Mouse (Mus musculus): ENCODE measurements around the gene Ifnl2. TPM values are rescaled to one million over a fixed set of nuclear protein-coding genes. Genes with fewer than 3 reads are reported as not detected.
"Not testable (repeated sequence)": the region's sequence is repeated elsewhere in the genome, so short reads cannot be mapped to it uniquely, and the experiment has no call there.

Ifnl2 gene
- not detected in 2 replicates for polyA plus RNA-seq (2015; fragmentation: Nextera tagmentation; extraction: Ambion mirVana)

DNA sequence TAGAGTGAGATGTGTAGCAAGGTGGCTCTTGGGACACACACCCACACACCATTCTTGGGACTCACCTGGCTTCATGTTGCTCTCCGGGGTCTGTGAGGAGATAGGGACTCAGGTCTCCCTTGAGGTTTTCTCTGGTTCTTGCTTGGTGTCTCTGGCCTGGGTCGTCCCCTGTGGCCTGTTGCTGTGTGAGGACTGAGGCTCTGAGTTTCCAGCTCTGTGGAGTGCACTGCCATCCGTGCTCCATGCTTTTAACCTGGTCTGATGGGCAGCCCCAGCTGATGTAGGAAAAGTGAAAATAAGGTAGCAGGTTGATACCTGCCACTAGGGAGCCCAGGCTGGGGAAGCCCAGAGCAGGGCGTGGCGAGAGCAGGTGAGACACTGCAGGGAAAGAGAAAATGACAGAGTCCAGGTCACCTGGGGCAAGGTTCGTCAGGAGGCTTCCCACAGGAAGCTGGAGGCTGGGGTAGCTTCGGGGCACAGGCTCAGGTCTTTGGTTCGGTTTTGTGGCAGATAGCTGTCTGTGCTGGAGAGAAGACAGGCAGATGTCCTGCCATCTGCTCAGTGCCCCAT is at the start of gene Ifnl2:
TSS of gene Ifnl2 (minus strand) at position 51 of the 570 bp plus-strand sequence.
- ATAC-seq (ENCODE audit: low FRiP score, low read depth); H3K4me2 ChIP-seq (replicated peaks); H3K9ac ChIP-seq; H3K27me3 ChIP-seq; H3K4me1 ChIP-seq; H3K27ac ChIP-seq; H3K36me3 ChIP-seq; H3K9me3 ChIP-seq; H3K4me3 ChIP-seq: not testable (repeated sequence)
- 55% methylated on average over 8 of the region's 8 CpGs for WGBS

DNA sequence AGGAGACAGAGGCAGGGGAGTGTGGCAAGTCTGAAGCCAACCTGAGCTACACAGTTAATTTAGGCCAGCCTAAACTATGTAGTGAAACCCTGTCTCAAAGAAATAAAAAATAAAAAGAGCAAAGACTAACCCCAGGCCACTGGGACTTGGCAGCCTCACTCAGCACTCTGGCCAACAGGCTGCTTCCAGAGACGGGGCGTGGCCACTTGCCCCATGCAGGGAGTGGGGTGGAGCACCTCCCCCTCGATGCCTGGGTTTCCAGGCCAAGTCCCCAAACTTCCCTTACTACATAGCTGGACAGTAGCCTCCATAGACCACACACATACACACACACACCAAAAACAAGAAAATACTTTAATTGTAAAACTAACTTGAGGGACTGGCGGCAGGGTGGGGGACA is 48.2 kb upstream of the Ifnl2 start:
- 36% methylated on average over 4 of the region's 4 CpGs for WGBS
- Histone ChIP-seq H3K9ac (no peak overlapping the region), H3K4me2 (replicated peaks) (no peak overlapping the region), H3K36me3 (peaks cover 48% of the 10 kb centered on the region), H3K27me3 (no peaks in the 10 kb centered on the region), H3K27ac (no peak overlapping the region), H3K4me1 (peaks cover 4% of the 10 kb centered on the region; the same call in 1 of the 2 replicates), H3K4me3 (no peak overlapping the region), H3K9me3 (no peaks in the 10 kb centered on the region)
- no peak for ATAC-seq (ENCODE audit: low FRiP score, low read depth)

DNA sequence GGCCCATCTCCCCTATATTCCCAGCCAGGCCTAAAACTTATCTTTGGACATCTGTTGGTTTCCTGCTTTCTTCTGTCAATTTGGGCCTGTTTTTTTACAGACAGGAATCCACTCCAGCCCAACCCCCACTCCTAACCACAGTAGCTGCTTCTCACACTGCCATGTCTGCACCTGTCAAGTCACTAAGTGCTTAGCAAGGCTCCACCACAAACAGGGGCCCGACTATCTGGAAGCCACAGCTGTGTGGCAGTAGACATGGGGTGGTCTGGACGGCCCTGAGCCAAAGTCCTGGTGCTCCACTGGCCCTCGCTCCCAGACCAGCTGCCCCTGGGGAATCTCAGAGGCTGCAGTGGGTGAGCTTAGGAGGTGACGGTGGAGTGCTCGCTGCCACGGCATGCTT is 47.5 kb upstream of the Ifnl2 start:
- Histone ChIP-seq H3K4me2 (replicated peaks) (no peak overlapping the region), H3K27ac (no peak overlapping the region), H3K9me3 (no peaks in the 10 kb centered on the region), H3K9ac (no peak overlapping the region), H3K27me3 (no peaks in the 10 kb centered on the region), H3K4me3 (no peak overlapping the region), H3K36me3 (peaks cover 41% of the 10 kb centered on the region), H3K4me1 (peaks cover 4% of the 10 kb centered on the region; the same call in 1 of the 2 replicates)
- 68% methylated on average over 6 of the region's 6 CpGs for WGBS
- ATAC-seq (ENCODE audit: low FRiP score, low read depth) = peak; percentile 45

DNA sequence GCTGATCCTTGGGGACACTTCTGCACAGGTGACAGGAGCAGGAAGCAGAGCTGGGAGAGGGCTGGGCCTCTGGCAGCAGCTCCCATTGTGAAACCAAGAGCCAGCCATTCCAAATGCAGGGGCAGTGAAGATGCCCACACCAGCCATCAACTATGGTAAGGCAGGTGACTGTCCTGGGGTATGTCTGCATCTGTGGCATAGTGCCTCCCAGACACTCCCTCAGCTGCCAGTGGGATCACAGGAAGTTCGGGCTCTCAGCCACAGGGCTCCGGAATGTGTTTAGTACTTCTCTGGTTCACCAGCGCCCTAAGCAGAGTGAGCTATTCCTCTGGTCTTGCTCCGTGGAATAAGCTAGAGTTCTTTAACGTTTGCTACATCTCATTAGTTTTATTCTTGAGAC is 46.8 kb upstream of the Ifnl2 start:
- no peak overlapping the region for H3K27ac ChIP-seq

DNA sequence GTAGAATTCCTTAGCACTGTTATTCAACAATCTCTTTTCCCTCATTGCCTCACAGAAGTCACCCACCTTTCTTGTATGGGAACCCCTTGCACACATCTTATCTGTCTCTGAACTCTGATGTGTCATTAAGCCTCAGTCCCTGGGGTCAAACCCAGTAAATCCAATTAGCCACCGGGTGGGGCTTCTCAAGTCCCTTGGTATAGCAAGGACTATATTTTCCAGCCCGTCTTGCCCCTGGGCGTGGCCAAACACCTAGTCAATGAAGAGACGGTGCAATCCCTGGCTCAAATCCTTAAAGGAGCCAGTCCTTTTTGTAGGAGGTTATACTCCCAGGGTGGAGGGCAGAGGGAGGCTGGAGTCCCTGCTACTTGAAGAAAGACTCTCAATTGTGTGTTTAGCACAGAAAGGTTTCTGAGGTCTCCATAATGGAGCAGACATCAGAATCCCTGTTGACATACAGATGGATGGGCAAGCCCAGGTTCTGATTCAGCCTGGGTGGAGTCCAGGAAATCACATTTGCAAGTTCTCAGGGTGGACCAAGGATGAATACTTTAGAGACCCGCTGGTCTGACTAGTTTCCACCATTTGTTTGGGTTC is 45.8 kb upstream of the Ifnl2 start:
- Histone ChIP-seq H3K9me3 (no peaks in the 10 kb centered on the region), H3K4me1 (peaks cover 4% of the 10 kb centered on the region; the same call in 1 of the 2 replicates), H3K4me3 (no peak overlapping the region), H3K9ac (no peak overlapping the region), H3K27ac (no peak overlapping the region), H3K27me3 (no peaks in the 10 kb centered on the region), H3K36me3 (peaks cover 27% of the 10 kb centered on the region), H3K4me2 (replicated peaks) (no peak overlapping the region)
- WGBS = 14% methylated on average over 5 of the region's 5 CpGs
- ATAC-seq (ENCODE audit: low FRiP score, low read depth) = no peak

More for the DNA sequence above, 46.8 kb upstream of the Ifnl2 start:
- peaks cover 34% of the 10 kb centered on the region for H3K36me3 ChIP-seq
- no peaks in the 10 kb centered on the region for H3K9me3 ChIP-seq
- H3K9ac ChIP-seq = no peak overlapping the region
- H3K4me1 ChIP-seq = peaks cover 4% of the 10 kb centered on the region; the same call in 1 of the 2 replicates
- 56% methylated on average over 5 of the region's 5 CpGs for WGBS
- H3K27me3 ChIP-seq = no peaks in the 10 kb centered on the region
- no peak overlapping the region for H3K4me3 ChIP-seq
- no peak for ATAC-seq (ENCODE audit: low FRiP score, low read depth)
- no peak overlapping the region for H3K4me2 ChIP-seq (replicated peaks)

DNA sequence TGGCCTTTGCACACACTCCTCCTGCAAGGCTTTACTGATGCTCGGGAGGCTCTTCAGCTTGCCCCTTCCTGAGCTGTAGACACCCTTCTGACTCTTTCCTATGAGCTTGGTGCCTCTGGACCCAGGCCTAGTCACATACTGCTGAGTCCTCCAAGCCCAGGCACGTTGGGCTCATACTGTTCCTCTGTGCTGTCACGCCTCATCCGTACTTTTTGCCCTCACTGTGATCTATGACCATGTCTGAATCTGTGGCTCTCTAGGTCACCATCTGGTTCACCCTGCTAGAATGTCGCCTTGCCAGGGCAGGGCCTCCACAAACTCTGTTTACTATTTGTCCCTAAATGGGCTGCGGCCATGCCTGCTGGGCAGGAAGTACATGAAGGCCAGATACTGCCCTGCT is 42.8 kb upstream of the Ifnl2 start:
- no peak overlapping the region for H3K9ac ChIP-seq
- no peak overlapping the region for H3K27ac ChIP-seq
- ATAC-seq (ENCODE audit: low FRiP score, low read depth) = no peak
- peaks cover 6% of the 10 kb centered on the region for H3K27me3 ChIP-seq
- H3K4me1 ChIP-seq = peaks cover 4% of the 10 kb centered on the region; the same call in 1 of the 2 replicates
- H3K4me2 ChIP-seq (replicated peaks) = no peak overlapping the region
- H3K9me3 ChIP-seq = no peaks in the 10 kb centered on the region
- H3K36me3 ChIP-seq = no peaks in the 10 kb centered on the region; the same call in 1 of the 2 replicates
- WGBS = 90% methylated on average over 6 of the region's 6 CpGs
- H3K4me3 ChIP-seq = no peak overlapping the region

DNA sequence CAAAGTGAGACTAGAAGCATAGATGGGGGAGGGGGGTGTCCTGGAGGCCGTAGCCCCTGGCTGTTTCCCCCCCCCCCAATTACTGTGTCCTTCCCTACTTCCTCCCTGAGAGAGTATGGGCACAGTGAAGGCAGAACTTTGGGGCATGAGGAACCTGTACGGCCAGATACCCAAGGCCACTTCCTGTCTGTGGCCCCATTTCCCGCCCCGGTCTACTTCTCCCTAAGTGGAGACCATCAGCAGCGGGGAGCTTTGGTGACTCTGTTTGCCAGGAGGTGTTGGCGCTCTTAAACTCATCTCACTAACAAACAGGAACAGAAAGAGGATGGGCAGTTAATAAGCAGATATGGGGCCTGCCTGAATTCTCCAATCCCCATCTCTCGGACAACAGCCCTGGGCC is 37.4 kb upstream of the Ifnl2 start:
- H3K9me3 ChIP-seq = no peaks in the 10 kb centered on the region
- H3K4me2 ChIP-seq (replicated peaks) = no peak overlapping the region
- peaks cover 19% of the 10 kb centered on the region for H3K4me1 ChIP-seq
- no peak overlapping the region for H3K9ac ChIP-seq
- WGBS = 65% methylated on average over 7 of the region's 7 CpGs
- H3K27me3 ChIP-seq = peaks cover 55% of the 10 kb centered on the region
- H3K27ac ChIP-seq = no peak overlapping the region
- no peak for ATAC-seq (ENCODE audit: low FRiP score, low read depth)
- no peaks in the 10 kb centered on the region for H3K36me3 ChIP-seq
- no peak overlapping the region for H3K4me3 ChIP-seq

DNA sequence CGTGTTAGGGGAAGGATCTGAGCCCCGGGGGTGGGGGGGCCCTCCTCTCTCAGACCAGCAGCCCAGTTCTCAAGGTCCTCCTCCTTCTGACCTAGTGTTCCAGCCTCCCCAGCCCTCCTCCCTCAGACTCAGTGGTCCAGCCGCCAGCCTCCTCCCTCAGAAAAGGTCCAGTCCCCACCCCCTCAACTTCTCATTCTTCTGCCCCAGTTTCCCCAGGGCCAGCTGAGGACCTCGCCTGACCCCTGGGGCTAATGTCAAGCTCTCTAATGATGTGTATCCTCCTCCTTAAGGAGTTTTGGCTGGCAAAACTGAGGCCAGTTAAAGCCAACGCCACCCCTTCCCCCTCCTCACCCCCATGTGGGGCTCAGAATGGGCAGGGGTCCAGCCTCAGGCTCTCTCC is 36.9 kb upstream of the Ifnl2 start, which contains the start of gene Nccrp1:
TSS of gene Nccrp1 (minus strand) at position 101 of the 400 bp plus-strand sequence.
- H3K36me3 ChIP-seq = no peaks in the 10 kb centered on the region
- peak within 1 kb of the TSS; percentile 51; the same call in 1 of the 2 replicates for H3K9ac ChIP-seq
- peak within 1 kb of the TSS; percentile 34 for H3K4me3 ChIP-seq
- peak within 1 kb of the TSS; percentile 57 for H3K4me2 ChIP-seq (replicated peaks)
- WGBS = 12% methylated on average over 5 of the region's 5 CpGs
- peaks cover 19% of the 10 kb centered on the region for H3K4me1 ChIP-seq
- H3K27me3 ChIP-seq = peaks cover 55% of the 10 kb centered on the region
- ATAC-seq (ENCODE audit: low FRiP score, low read depth) = no peak
- H3K9me3 ChIP-seq = no peaks in the 10 kb centered on the region
- no peak within 1 kb of the TSS for H3K27ac ChIP-seq

DNA sequence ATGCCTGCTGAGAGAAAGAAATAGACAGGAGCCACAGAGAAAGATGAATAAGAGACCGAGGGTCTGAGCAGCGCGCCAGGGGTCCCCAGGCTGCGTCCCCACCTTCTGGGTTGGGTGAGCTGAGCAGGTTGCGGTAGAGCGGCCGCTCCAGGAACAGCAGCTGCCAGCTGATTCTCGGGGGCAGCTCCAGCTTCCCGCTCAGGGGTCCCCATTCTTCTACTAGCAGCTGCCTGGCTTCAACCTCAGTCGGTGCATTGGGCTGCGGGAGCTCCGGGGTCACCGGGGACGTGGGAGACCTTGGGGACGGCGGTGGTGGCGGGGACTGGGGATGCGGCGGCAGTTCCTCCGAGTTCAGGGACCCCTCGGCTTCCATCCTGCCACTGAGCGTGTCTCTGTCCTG is 36.4 kb upstream of the Ifnl2 start:
- no peak for ATAC-seq (ENCODE audit: low FRiP score, low read depth)
- no peak overlapping the region for H3K27ac ChIP-seq
- H3K36me3 ChIP-seq = no peaks in the 10 kb centered on the region
- H3K4me1 ChIP-seq = peaks cover 19% of the 10 kb centered on the region
- peak overlapping the region; percentile 57 for H3K4me2 ChIP-seq (replicated peaks)
- H3K27me3 ChIP-seq = peaks cover 55% of the 10 kb centered on the region
- H3K9ac ChIP-seq = peak overlapping the region; percentile 51; the same call in 1 of the 2 replicates
- H3K4me3 ChIP-seq = peak overlapping the region; percentile 34
- no peaks in the 10 kb centered on the region for H3K9me3 ChIP-seq
- 2% methylated on average over 20 of the region's 22 CpGs for WGBS

DNA sequence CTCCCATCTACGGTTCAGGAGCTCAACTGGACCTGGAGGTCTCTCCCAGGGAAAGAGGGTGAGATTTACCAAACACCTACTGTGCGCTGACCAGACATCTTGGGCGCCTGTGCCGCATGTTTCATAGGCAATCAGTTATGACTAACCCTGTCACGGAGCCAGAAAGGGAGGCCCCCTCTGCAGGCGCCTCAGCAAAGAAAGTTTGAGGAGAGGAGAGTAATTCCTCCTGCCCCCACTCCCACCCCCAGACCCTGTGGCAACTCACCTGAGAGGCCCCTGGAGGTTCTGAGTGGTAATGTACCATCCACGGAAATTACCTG is 35.6 kb upstream of the Ifnl2 start:
- Histone ChIP-seq H3K4me2 (replicated peaks) (no peak overlapping the region), H3K4me3 (no peak overlapping the region), H3K9ac (no peak overlapping the region), H3K4me1 (peaks cover 19% of the 10 kb centered on the region), H3K9me3 (no peaks in the 10 kb centered on the region), H3K27me3 (peaks cover 55% of the 10 kb centered on the region), H3K36me3 (no peaks in the 10 kb centered on the region), H3K27ac (no peak overlapping the region)
- 36% methylated on average over 7 of the region's 7 CpGs for WGBS
- ATAC-seq (ENCODE audit: low FRiP score, low read depth) = no peak

DNA sequence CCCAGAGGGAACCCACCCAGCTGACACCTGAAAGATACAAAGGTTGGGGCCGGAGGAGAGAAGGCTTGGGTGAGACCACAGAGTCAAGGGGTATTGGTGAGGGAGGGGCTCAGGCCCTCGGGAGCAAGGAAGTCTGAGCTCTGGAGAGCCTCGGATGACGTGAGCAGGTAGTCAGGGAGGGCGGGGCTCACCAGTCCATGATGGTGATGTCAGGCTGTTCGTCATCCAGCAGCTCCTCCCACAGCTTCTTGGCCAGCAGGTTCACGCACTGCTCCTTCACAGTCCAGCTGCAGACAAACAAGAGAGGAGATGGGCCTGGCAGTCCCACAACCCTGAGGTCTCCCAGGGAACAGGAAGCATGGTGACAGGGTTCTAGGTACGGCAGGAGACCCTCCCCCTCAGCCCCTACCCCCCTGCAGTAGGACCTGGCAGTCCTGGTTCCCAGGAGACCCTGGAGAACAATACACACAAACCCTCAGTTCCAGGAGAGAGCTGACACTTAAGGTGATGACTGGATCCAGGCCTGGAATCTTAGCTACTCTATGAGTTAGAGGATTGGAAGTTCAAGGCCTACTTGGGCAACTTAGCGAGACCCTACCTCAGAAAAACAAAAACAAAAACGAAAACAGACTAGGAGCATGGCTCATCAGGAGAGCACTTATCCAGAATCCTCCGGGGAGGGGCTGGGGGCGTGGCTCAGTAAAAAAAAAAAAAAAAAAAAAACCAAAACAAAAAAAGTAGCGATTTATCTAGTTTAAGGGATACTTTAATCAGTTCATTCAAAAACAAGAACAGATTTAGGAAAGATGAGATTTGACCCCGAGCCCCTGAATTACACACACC is 35.0 kb upstream of the Ifnl2 start:
- no peaks in the 10 kb centered on the region for H3K36me3 ChIP-seq
- no peak overlapping the region for H3K4me3 ChIP-seq
- peaks cover 19% of the 10 kb centered on the region for H3K4me1 ChIP-seq
- no peak overlapping the region for H3K4me2 ChIP-seq (replicated peaks)
- no peak overlapping the region for H3K27ac ChIP-seq
- no peak for ATAC-seq (ENCODE audit: low FRiP score, low read depth)
- H3K9me3 ChIP-seq = no peaks in the 10 kb centered on the region
- H3K9ac ChIP-seq = no peak overlapping the region
- peaks cover 55% of the 10 kb centered on the region for H3K27me3 ChIP-seq
- 24% methylated on average over 14 of the region's 14 CpGs for WGBS

DNA sequence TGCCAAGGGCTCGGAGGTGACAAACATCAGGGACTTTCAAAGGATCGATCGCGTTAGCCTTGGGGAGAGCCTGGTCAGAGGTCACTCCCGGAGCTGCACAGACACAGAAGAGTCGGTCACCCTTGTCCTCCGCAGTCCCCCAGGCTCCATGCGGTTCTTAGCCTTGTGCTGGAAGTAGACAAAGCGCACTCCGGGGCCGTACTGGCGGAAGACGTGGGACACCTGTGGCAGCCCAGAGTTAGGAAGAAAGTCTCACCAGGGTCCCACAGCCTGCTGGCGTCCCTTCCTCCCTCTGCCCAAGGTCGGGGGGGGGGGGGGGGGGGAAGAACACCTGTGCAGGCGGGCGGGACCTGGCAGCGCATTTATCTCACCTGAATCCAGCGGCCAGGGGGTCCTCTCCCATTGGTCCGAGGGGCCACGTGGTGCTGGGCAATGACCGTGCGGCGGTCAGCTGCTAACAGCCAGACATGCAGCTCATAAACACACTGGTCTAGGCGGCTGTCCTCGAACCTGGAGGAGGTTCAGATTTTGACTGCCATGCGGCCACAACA is 33.9 kb upstream of the Ifnl2 start:
- 2% methylated on average over 24 of the region's 27 CpGs for WGBS
- H3K9me3 ChIP-seq = no peaks in the 10 kb centered on the region
- H3K27ac ChIP-seq = no peak overlapping the region
- H3K27me3 ChIP-seq = peaks cover 55% of the 10 kb centered on the region
- no peaks in the 10 kb centered on the region for H3K36me3 ChIP-seq
- peak overlapping the region; percentile 12; the same call in 1 of the 2 replicates for H3K4me3 ChIP-seq
- no peak for ATAC-seq (ENCODE audit: low FRiP score, low read depth)
- H3K9ac ChIP-seq = no peak overlapping the region
- peak overlapping the region; percentile 41 for H3K4me2 ChIP-seq (replicated peaks)
- H3K4me1 ChIP-seq = peaks cover 19% of the 10 kb centered on the region
